Mouse (Mus musculus): ENCODE data around the gene Slc35g2. TPM values are rescaled to one million over a fixed set of nuclear protein-coding genes. Genes with fewer than 3 reads are reported as not detected.

The Slc35g2 gene
- total and polyA plus RNA-seq, 3 experiments: not detected

- no peak for DNase-seq (ENCODE audit: extremely low read depth)
- Histone ChIP-seq H3K4me2 (ENCODE audit: insufficient read depth, low read depth, poor library complexity, severe bottlenecking) (no peak overlapping the region), H3K9me3 (replicated peaks; ENCODE audit: low read length) (no peaks in the 10 kb centered on the region), H3K79me2 (replicated peaks; ENCODE audit: control insufficient read depth, extremely low read depth, insufficient read depth, poor library complexity, severe bottlenecking) (no peaks in the 10 kb centered on the region), H3K4me1 (ENCODE audit: control insufficient read depth in 1 of 2, insufficient read depth in 2 of 2) (0 out of 4 replicates have a peak, but pooled peaks cover 0 to 3% of the 10 kb centered on the region in 2 experiments), H3K4me3 (replicated peaks in 1 of 3; ENCODE audit: low read depth in 2 of 3, low read length in 2 of 3, poor library complexity in 1 of 3) (no peak overlapping the region), H3K27ac (ENCODE audit: insufficient read depth, low read depth) (no peak overlapping the region), H3K36me3 (replicated peaks in 1 of 2; ENCODE audit: control insufficient read depth in 1 of 2, insufficient read depth in 1 of 2, low read length in 1 of 2) (no peaks in the 10 kb centered on the region), H3K9ac (ENCODE audit: insufficient read depth, low read depth) (no peak overlapping the region), H3K27me3 (replicated peaks) (no peaks in the 10 kb centered on the region)
- TF ChIP-seq ZC3H11A (IDR thresholded peaks at IDR 0.05; ENCODE audit: low read depth, low read length) (no peak), CTCF (conservative IDR thresholded peaks at IDR 0.05 in 1 of 2, IDR thresholded peaks at IDR 0.05 in 1 of 2; ENCODE audit: low read depth in 2 of 2, low read length in 2 of 2) (no peak), MXI1 (IDR thresholded peaks at IDR 0.05; ENCODE audit: low read depth, low read length) (no peak)
- dilution Hi-C loops (cut with MboI; ENCODE audit: extremely low pct_ligation_motif_present, extremely low pct_unique_long_range_greater_than_20kb, low sequenced_read_pairs) (no loop called here), in situ Hi-C loops (cut with MboI; ENCODE audit: low pct_ligation_motif_present, low pct_unique_long_range_greater_than_20kb, low sequenced_read_pairs) (no loop called here)
Measured at GRCm38 (mm10) chr9:100584031-100584430, 13.1 kb upstream of the Slc35g2 start.

- no peak overlapping the region for H3K27ac ChIP-seq (ENCODE audit: insufficient read depth, low read depth)
- no peak for TF ChIP-seq ELF1 (IDR thresholded peaks at IDR 0.05; ENCODE audit: low read depth, low read length)
- no peak for TF ChIP-seq MYC (IDR thresholded peaks at IDR 0.05; ENCODE audit: low read depth, low read length)
- TF ChIP-seq NELFE (IDR thresholded peaks at IDR 0.05; ENCODE audit: low read depth, low read length): no peak
- no peak for TF ChIP-seq IRF4 (IDR thresholded peaks at IDR 0.05; ENCODE audit: low read depth, low read length)
- TF ChIP-seq E2F4 (IDR thresholded peaks at IDR 0.05; ENCODE audit: insufficient replicate concordance, low read depth, low read length): no peak
- no peak for TF ChIP-seq PAX5 (IDR thresholded peaks at IDR 0.05; ENCODE audit: low read length)
- no peak for TF ChIP-seq USF1 (IDR thresholded peaks at IDR 0.05; ENCODE audit: low read depth, low read length)
- TF ChIP-seq JUN (IDR thresholded peaks at IDR 0.05; ENCODE audit: insufficient read depth, low read depth, low read length): no peak
- no peak for TF ChIP-seq ETS1 (conservative IDR thresholded peaks at IDR 0.05; ENCODE audit: low read depth, low read length)
- TF ChIP-seq TBP (conservative IDR thresholded peaks at IDR 0.05; ENCODE audit: low read depth, low read length): no peak
- TF ChIP-seq SIN3A (IDR thresholded peaks at IDR 0.05; ENCODE audit: low read length): no peak
- no peak for TF ChIP-seq MAZ (IDR thresholded peaks at IDR 0.05; ENCODE audit: low read depth, low read length)
- no peak for TF ChIP-seq RAD21 (IDR thresholded peaks at IDR 0.05; ENCODE audit: low read depth, low read length)
- no peak overlapping the region for H3K4me2 ChIP-seq (ENCODE audit: insufficient read depth, low read depth, poor library complexity, severe bottlenecking)
- no peak overlapping the region for H3K9ac ChIP-seq (ENCODE audit: insufficient read depth, low read depth)
- H3K36me3 ChIP-seq (replicated peaks in 1 of 2; ENCODE audit: control insufficient read depth in 1 of 2, insufficient read depth in 1 of 2, low read length in 1 of 2): no peaks in the 10 kb centered on the region
- H3K4me3 ChIP-seq (replicated peaks in 1 of 3; ENCODE audit: low read depth in 2 of 3, low read length in 2 of 3, poor library complexity in 1 of 3): no peak overlapping the region
- H3K4me1 ChIP-seq (ENCODE audit: control insufficient read depth in 1 of 2, insufficient read depth in 2 of 2): 0 out of 4 replicates have a peak, but pooled peaks cover 0 to 3% of the 10 kb centered on the region in 2 experiments
- H3K27me3 ChIP-seq (replicated peaks): no peaks in the 10 kb centered on the region
- H3K9me3 ChIP-seq (replicated peaks; ENCODE audit: low read length): no peaks in the 10 kb centered on the region
- H3K79me2 ChIP-seq (replicated peaks; ENCODE audit: control insufficient read depth, extremely low read depth, insufficient read depth, poor library complexity, severe bottlenecking): no peaks in the 10 kb centered on the region
- DNase-seq (ENCODE audit: extremely low read depth): no peak
- dilution Hi-C loops (cut with MboI; ENCODE audit: extremely low pct_ligation_motif_present, extremely low pct_unique_long_range_greater_than_20kb, low sequenced_read_pairs) (no loop called here), in situ Hi-C loops (cut with MboI; ENCODE audit: low pct_ligation_motif_present, low pct_unique_long_range_greater_than_20kb, low sequenced_read_pairs) (no loop called here)
Measured at GRCm38 (mm10) chr9:100582883-100583575, 12.1 kb upstream of the Slc35g2 start.
